Comparison of ENCODE assay signal across 12 mouse cellular contexts in genomic region chr5:121778485-121779119, GRCm38 (mm10). TPM values are rescaled to one million over a fixed set of nuclear protein-coding genes. Genes with fewer than 3 reads are reported as not detected.
A peak's percentile ranks its signal among the peaks of the same experiment; 100 is the strongest.
DNase-seq lines count a peak whose midpoint lies in the region; ATAC-seq and TF ChIP-seq lines count a peak whose summit lies in the region.
"Had no signal": no experiment of that assay in that cellular context is flagged by ENCODE, and none has a peak within 500 bp of the region (broad histone marks: within the 10 kb centered on the region; RNA-seq: fewer than 3 reads in every experiment).

No protein-coding gene starts in this region.

- 79% methylated on average over 7 of the region's 7 CpGs for WGBS in lung, embryonic 14.5 days

- ATAC-seq in lung, embryonic 14.5 days (ENCODE audit: insufficient read depth) = no peak

- no peaks in the 10 kb centered on the region for H3K27me3 ChIP-seq in lung, embryonic 14.5 days (ENCODE audit: insufficient read depth, low read length)
- H3K27me3 ChIP-seq: heart, embryonic 15.5 days had no signal

- H3K27ac ChIP-seq in lung, embryonic 14.5 days (ENCODE audit: low read depth) = peak overlapping the region; percentile 36; the same call in 1 of the 2 replicates
- H3K27ac ChIP-seq: heart, embryonic 15.5 days had no signal

- no peak for TF ChIP-seq CTCF in lung, embryonic 14.5 days (IDR thresholded peaks at IDR 0.05; ENCODE audit: low read depth)

- H3K36me3 ChIP-seq in lung, embryonic 14.5 days (ENCODE audit: insufficient read depth) = peaks cover 80% of the 10 kb centered on the region

- no peaks in the 10 kb centered on the region for H3K9me3 ChIP-seq in lung, embryonic 14.5 days (ENCODE audit: low read depth, low read length)
- H3K9me3 ChIP-seq: G1E; heart, embryonic 15.5 days had no signal

- H3K4me1 ChIP-seq in lung, embryonic 14.5 days (ENCODE audit: insufficient read depth) = no peaks in the 10 kb centered on the region
- H3K4me1 ChIP-seq: heart, embryonic 15.5 days had no signal

- no peak overlapping the region for H3K9ac ChIP-seq in lung, embryonic 14.5 days
- H3K9ac ChIP-seq: heart, embryonic 15.5 days had no signal

- H3K4me3 ChIP-seq in lung, embryonic 14.5 days (ENCODE audit: low read depth, low read length) = no peak overlapping the region
- H3K4me3 ChIP-seq: heart, embryonic 15.5 days had no signal

- H3K4me2 ChIP-seq in lung, embryonic 14.5 days = no peak overlapping the region
- H3K4me2 ChIP-seq: heart, embryonic 15.5 days had no signal

- peak; percentile 67 for DNase-seq in lung, embryonic 14.5 days
- DNase-seq in lung, postnatal 14 days = no peak
- DNase-seq in frontal cortex, adult 2 months (ENCODE audit: extremely low spot score in 1 of 2, low spot score in 1 of 2) = peak; percentile 66 to 83
- DNase-seq in left cerebral cortex, adult 18-20 months (ENCODE audit: low spot score in 2 of 2) = peak; percentile 63 to 67
- peak; percentile 55 to 68 for DNase-seq in right cerebral cortex, postnatal 36 days (ENCODE audit: low spot score in 2 of 2)
- no peak for DNase-seq in cerebellum, adult 11-12 months
- DNase-seq in spleen, adult 18-20 months = no peak
- no peak for DNase-seq in cerebellum, adult 11 months
- DNase-seq: lung, postnatal 4 days; thymus, postnatal 25 days had no signal

RNA-seq across cellular contexts. Expression of gene Sh2b3, which starts 58.8 kb away (rescaled TPM):
- 24.2 and 26.4 TPM in 2 replicates for polyA plus RNA-seq in lung, embryonic 14.5 days (2014; fragmentation: Nextera tagmentation; extraction: Ambion mirVana)
- polyA plus RNA-seq in frontal cortex, adult 2 months (2012; rRNA removed) = 16.3 and 17.6 TPM in 2 replicates
- 10 to 100 TPM; 24.3 to 26.4 TPM for total RNA-seq in left cerebral cortex, adult 18-20 months (2021)

Comparison
In these comparisons a context has a peak if more than half of its experiments do, and no peak if none do; other contexts are left out.
1. DNase-seq: peak in lung, embryonic 14.5 days (single experiment), frontal cortex, adult 2 months (2 of 2), left cerebral cortex, adult 18-20 months (2 of 2) and right cerebral cortex, postnatal 36 days (2 of 2); none in lung, postnatal 14 days (single experiment), cerebellum, adult 11-12 months (single experiment), spleen, adult 18-20 months (0 of 2) and cerebellum, adult 11 months (single experiment).